14 mouse cellular contexts compared by ENCODE assay signal in the genomic region with DNA sequence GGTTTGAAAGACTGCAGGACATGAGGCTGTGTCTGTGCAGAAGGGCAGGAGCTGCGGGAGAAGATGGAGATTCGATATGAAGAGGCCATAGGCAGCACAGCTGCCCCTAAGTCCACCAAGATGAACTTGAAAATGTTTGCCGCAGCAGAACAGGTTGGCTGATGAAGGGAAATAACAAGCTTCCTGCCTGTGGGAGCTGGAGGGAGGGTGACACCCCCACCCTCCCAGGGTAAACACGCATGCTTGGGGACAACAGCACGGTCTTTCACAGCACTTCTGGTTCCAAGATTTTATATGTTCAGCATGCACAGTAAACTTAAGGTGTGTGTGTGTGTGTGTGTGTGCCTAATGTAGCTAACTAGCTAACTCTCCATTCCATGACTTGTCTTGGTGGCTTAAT.
"Had no signal": no experiment of that assay in that cellular context is flagged by ENCODE, and none has a peak within 500 bp of the region (broad histone marks: within the 10 kb centered on the region; RNA-seq: fewer than 3 reads in every experiment).

No protein-coding gene starts in this region.

- H3K9ac ChIP-seq: liver, embryonic 12.5 days; lung, embryonic 14.5 days; neural tube, embryonic 12.5 days had no signal

- H3K27me3 ChIP-seq: liver, embryonic 12.5 days; neural tube, embryonic 12.5 days had no signal

- DNase-seq: kidney, adult 2 months; kidney, postnatal 36 days; layer of hippocampus, adult 9-11 months; lung, embryonic 14.5 days; lung, postnatal 14 days; midbrain, embryonic 14.5 days; spleen, adult 18-20 months; thymus, postnatal 25 days had no signal

- H3K9me3 ChIP-seq: liver, embryonic 12.5 days; midbrain, embryonic 10.5 days; neural tube, embryonic 12.5 days had no signal

- H3K4me3 ChIP-seq: liver, embryonic 12.5 days; midbrain, embryonic 10.5 days; myocyte; neural tube, embryonic 12.5 days had no signal

- H3K4me2 ChIP-seq: liver, embryonic 12.5 days; lung, embryonic 14.5 days; neural tube, embryonic 12.5 days had no signal

- H3K36me3 ChIP-seq: liver, embryonic 12.5 days; midbrain, embryonic 10.5 days; neural tube, embryonic 12.5 days had no signal

- H3K27ac ChIP-seq: kidney, postnatal 0 days; liver, embryonic 12.5 days; midbrain, embryonic 10.5 days; neural tube, embryonic 12.5 days had no signal

- ATAC-seq: intestine, embryonic 16.5 days; liver, embryonic 12.5 days had no signal
